Mouse (Mus musculus) c-Kit-positive CD71-negative TER-119-negative erythroid progenitor cells, embryonic 14.5 days (primary cell): Measurements from ENCODE around the gene Cnbp.

ENCODE experiments used
- DNase-seq: peaks from one replicate; pipeline ENCODE4 v3.0.0-alpha.2; 2013; ENCODE audit warnings: low read depth

Cnbp gene

DNA sequence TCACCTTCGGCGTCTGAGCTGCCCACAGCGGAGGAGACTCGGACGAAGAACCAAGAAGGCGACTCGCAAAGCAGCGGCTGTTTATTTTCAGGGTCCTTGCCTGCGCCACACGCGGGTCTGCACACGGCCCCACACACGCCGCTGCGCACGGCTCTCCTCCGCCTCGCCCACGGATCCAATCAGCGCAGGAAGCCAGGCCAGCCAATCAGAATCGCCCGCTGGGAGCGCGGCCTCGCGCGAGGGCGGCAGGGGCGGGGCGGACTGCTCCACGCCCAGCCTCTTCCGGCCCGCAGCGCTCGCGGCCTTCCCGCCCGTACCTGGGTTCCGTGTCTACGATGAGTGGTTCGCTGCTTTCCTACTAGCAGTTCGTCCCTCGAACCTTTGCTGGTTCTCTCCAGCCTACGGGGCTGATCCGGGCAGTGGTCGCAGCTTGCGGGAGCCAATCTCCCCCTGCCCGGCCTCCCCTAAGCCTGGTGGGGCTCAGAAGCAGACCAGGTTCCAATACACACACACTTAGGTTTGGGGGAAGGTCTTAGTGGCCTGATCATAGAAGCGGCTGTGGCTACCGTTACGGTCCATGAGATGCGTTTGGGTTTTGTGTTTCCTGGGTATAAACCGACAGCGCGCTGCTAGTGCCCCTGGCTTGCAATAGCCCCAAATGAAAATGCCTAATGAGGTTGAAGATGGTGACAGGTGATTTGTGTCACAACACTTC, at the start of gene Cnbp:
Cnbp (minus strand) TSS at position 207 of the 715 bp plus-strand sequence.
- DNase-seq: peak; percentile 95

DNA sequence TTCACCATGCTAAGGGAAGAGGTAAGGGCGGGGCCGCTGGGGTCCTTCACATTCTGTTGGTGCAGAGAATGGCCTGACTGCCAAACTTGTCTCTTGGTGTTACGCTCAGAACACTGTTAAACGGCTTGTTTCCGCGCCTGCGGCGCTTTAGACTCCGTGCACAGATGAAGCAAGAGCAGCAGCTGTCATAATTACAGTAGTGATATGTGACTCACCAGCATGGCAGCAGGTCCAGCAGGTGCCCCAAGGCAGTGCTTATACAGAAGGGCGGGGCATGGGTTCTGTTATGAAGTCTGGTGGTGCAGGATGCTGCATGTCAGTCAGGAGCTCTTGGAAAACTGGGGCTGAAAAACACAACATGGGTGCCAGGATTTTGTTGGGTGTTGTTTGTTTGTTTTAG, 47.1 kb upstream of the Cnbp start:
- DNase-seq: no peak

DNA sequence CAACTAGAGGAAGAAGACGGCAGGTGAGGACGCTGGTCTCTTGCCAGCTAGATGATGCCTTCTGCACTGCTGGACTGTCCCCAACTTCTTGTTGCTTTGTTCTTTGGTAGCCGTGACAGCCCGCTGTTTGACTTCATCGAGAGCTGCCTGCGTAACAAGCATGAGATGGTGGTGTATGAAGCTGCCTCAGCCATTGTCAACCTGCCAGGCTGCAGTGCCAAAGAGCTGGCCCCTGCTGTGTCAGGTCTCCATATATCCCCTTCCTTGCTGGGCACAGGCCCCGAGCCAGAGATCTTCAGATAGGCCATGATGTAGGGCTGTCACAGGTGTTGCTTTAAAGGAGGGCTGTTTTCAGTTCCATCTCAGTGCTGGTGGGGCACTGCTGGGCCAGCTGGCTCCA, 43.0 kb upstream of the Cnbp start:
- no peak for DNase-seq

DNA sequence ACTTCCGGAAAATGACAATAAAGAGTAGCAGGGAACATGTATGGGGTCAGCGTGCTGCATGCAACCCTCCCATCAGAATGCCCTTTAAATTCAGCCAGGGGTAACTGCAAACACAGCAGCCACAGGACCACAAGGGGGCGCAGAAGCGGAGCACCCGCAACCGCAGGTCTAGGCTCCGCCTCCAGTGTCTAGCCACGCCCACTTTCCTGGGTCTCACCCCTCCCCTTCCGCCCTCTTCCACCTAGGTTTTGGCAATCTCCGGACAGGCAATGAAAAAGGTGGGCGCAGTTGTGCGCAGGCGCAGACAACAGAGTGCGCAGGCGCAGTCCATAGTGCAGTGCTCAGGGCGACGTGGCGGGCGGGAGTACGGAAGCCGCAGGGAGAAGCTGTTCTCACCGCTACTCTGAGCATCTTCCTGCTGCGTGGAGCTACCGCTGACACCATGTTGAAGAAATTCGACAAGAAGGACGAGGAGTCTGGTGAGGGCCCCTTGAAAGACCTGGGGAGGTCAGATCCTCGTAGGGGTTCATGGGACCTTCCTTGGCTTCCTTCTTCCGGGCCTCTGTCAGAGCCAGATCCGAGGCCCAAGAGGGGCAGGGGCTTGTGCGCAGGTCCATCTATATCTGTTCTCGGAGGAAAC, 36.8 kb upstream of the Cnbp start, which contains the start of gene Copg1:
Copg1 (plus strand) TSS at position 221 of the 640 bp plus-strand sequence.
- DNase-seq: peak; percentile 99

DNA sequence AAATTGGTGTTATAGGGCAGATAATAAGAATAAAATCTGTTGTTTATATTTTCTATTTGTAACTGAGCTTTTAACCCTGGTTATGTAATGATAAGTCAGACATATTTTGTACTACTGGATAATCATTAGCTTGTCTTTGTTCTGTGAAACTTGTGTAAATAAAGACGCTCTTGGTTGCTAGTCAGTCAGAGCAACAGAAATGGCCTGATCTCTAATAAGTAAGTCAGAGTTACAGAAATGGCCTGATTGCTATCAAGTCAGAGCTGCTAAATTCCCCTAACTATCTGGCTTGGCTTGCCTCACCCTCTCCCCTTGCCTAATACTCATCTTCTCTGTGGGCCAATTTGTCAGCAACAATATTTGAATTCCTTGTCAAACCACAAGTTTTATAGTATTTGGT, 35.8 kb upstream of the Cnbp start:
- no peak for DNase-seq

DNA sequence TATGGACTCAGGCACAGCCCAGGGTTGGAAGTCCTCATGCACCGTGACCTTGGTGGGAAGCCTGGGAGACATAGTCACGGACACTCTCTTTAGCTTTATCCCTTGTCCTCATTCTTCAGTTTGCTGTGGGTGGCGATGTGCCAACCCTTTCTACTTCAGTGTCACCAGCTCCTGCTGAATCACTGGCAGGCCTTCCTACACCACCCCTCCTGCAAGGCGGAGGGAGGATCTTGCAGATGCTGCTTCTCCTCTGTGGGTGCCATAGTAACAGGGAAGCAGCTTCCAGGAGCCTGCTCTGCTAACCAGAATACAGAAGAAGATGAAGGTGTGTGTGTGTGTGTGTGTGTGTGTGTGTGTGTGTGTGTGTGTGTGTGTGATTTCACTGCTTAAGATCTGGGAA, 31.9 kb upstream of the Cnbp start:
- DNase-seq: no peak

DNA sequence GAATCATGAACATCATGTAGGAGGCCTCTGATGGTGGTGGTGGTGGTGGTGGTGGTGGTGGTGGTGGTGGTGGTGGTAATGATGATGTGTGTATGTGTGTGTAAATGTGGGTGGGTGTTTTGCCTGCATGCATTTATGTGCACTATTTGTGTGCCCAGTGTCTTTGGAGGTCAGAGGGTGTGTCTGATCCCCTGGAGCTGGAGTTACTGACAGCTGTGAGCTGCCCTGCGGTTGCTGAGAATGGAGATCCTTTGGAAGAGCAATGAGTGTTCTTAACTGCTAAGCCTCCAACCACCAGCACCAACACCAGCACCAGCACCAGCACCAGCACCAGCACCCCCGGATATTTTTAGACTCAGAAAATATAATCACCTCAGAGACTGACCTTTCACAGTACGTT, 31.3 kb upstream of the Cnbp start:
- no peak for DNase-seq

DNA sequence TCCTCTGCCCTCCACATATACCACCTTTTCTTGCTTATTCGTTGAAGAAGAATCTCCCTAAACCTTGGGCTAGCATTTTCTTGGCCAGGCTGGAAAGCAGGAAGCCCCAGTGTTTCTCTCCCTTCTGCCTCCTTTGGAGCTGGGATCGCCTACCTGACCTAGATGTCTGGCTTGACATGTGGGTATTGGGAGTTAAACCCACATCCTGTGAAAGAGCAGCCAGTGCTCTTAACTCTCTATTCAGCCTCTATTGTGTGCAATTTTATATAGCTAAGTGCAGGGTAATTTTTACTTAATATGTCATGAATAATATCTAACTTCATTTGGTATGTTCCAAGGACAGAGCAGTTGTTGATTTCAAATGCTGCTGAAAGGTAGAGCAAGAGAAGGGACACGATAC, 28.7 kb upstream of the Cnbp start:
- DNase-seq: no peak

DNA sequence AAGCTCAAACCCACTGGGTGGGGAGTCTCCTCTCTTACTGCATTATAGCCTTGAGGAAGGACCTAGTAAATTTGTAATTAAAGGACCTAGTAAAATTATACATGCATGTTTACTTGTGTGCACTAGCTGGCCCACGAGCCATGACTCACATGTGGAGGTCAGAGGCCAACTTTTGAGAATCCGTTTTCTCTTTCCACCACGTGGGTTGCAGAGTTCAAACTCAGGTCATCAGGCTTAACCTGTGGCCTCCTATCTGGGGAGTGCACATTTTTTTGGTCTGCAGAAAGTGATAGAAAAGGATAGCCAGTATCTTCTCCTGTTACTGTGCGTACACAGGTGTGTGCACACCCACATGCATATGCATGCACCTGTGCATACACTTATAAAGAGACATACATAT, 28.1 kb upstream of the Cnbp start:
- DNase-seq: no peak

DNA sequence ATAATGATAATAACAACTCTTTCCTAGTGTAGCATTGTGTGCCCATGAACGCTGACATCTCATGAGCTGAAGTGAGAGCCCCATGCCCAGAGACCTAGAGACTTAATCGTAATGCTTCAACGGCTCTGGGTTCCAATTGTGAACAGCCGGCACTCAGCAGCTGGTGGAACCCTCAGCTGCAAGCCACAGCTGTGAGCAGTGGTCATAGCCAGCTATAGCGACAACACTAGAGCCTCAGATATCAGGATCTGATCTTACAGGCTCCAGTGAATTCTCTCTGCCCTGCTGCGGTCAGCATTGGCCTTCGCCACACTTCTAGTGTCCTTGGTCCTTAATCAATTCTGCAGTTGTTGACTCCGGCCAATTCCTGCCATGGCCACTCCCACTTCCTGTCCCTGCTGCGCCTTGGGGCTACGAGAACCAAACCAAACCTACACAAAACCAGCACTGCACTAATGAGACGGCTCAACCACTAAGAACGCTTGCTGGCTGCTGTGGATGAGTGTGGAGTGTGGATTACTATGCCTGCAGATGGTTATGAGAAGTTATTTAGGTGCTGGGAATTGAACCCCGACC, 25.2 kb upstream of the Cnbp start:
- DNase-seq: no peak

DNA sequence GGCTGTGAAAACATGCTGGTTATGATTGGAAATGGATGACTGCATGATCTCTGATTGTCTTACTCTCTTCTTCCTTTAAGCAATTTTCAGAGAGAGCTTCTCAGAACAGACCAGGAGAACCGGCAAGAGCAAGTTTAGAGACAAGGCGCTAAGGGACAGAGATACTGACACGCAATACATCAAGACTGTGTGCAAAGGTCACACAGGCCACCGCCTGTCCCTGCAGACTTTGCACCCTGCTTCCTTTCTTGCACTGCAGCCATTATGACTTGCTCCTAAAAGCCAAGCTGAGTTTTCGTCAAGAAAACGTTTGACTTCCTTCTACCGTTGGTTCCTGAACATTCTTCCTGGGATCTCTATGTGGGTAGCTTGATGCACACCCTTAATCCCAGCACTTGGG, 24.7 kb upstream of the Cnbp start:
- DNase-seq: no peak

DNA sequence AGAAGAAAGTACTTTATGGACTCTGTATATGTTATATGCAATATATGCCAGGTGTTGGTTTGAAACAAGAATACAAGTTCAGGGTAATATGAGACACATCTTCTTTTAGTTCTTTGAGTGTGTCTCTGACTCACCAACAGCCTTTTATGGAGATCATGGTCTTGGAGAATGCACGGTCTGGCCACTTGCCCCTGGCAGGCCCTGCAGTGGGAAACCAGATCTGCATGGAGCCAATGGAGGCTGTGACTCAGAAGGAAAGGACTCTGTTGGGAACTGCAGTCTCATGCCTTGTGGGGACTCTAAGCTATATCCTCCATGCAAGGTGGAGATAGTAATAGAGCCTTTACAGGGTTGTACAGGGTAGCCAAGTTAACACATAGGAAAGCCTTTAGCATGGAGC, 24.2 kb upstream of the Cnbp start:
- DNase-seq: no peak

DNA sequence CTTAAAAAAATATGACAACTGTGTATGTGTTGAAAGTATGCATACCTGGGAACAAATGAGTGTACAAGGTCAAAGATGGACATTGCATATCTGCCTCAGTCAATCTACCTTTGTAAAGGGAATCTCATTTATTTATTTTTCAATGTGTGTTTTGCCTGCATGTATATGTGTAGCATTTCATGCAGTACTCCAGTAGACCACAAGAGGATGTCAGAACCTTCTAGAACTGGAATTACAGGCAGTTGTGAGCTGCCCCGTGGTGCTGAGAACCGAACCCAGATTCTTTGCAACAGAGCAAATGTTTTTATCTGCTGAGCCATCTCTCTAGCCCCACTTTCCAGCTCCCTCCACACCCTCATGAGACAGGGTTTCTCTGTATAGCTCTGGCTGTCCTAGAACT, 23.1 kb upstream of the Cnbp start:
- no peak for DNase-seq

DNA sequence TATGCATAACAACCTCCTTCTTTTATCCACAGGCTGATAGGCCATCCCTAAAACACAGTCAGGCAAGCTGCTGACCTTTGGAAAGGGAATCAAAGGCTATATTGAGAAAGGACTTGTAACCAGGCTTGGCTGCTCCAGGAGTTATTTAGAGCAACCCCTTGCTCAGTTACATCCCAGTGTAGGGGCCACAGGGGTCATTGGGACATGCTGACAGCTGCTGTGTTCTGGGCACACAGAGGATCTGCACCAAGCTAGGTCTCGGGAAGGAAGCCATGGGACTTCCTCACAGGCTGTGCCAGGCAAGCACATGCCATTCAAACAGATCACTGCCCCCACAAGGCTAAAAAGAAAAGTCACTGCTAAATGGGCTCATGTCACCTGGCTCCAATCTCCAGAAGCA, 22.2 kb upstream of the Cnbp start:
- DNase-seq: no peak

DNA sequence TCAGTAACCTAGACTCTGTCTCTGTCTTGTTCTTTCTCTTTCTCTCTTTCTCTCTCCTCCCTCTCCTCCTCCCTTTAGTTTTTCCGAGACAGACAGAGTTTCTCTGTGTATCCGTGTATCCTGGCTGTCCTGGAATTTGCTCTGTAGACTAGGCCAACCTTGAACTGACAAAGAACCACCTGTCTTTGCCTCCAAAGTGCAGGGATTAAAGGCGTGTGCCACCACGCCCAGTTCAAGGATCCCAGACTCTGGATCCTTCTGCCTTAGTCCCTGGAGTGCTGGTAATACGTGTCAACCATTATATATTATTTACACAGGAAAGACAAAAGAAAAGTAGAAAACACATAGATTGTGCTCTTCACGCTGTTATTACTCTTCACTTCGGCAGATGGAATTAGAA, 20.3 kb upstream of the Cnbp start:
- DNase-seq: no peak

DNA sequence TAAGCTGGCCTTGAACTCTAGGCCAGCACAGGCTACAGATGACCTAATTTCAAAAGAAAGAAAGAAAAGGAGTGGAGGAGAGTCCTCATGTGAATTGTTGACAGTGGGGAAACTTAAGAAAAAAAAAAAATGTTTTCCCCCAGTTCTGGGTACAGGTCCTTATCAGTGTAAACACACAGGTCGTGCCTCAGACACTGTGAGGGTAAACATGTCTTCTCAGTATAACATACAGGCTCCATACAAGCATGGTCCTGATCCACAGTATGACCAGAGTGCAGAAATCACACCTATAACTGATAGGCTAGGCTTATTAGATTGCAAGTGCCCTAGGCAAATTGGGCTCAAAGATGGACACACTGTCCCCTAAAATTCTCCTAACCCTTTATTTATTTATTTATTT, 19.5 kb upstream of the Cnbp start:
- no peak for DNase-seq

DNA sequence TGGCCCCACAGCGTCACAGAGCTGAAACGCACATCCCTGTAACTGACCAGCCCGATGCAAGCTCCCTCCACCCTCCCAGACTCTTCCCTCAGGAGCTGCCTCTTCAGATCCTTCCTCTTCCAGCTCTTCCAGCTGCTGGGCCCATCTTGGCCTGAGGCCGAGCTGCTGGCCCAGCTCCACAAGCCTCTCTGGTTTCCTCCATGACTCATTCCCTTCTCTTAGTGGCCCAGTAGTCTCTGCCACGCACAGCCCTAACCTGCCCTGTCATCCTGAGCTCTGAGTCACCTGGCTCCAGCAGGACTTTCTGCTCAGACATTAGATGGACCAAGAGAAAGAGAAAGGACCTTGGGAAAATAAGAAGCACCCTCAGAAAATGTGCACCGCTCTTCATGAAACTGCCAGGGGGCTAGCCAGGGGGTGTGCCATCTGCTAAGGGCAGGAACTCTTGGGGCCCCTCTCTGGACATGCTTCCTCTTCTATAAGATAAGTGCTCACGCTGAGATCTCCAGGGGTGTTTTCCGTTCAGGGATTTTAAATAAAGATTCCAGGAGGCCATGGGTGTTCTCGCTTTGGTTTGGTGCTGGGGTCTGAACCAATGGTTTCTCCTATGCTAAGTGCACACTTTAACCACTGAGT, 18.1 kb upstream of the Cnbp start:
- peak; percentile 45 for DNase-seq

DNA sequence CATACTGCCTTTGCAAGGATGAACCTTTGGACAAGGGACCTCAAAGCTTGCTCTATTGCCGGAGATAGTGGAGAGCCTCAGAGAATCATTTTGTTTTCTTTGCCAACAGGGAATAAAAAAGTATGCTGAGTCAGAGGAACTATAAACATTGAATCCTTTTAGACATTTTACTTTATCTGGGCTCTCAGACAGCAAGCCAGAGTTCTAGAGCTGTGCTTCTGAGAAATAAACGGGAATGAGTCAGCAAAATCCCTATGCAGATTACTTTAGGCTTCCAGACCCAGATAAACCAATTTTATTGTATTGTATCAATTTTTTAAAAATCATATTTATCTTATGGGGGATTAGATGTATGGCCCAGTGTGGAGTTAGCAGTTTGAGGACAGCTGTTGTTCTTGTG, 16.4 kb upstream of the Cnbp start:
- DNase-seq: no peak

DNA sequence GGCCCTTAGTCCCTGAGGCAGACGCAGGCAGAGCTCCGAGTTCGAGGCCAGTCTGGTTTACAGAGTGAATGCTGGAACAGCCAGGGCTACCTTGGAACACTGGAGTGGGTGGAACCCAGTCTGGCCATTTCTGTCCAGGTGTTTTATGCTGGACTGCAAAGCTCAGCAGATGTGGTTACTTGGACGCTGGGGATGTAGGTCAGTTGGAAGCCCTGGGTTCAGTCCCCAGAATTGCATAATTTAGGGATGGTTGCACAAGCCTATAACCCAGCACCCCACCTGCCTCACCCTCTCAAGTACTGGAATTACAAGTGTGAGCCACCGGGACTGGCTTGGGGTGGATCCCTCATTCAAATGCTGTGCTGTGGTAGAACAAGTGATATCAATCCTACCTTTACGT, 15.3 kb upstream of the Cnbp start:
- no peak for DNase-seq

DNA sequence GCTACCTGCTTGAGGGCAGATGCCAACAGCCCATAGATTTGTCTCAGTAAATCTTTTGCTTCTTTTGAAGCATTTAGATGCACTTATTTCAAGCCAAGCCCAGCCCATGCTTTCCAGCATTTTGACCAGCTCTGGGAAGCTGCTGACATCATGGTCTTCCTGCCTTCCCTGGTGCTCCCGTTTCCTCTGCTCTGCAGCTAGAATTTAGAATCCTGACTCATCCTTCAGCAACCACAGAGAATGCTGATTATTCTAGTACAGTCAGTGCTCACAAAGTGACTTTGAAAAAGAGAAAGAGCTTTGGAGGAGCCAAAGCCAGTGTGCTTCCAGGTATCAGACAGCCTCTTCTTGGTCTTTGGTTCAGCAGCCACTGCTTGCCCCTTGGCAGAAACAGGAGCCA, 6.2 kb upstream of the Cnbp start:
- DNase-seq: no peak

DNA sequence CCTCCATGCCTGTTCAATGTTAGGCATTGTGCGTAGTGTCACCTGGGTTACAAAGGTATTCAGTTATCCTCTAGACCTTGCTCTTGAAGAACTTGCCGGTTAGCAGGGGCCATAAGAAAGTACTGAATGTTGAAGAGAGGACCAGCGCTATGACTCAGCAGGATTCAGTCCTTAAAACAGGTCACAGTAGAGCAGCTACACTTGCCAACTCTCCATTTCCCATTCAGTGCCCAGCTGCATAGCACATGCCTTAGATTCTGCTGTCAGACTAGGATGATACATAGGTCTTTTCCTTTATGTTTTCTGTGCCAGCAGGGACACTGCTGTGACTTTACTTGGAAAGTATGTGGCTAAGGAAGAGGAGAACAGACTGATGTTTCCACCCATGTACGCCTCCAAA, 2.5 kb upstream of the Cnbp start:
- no peak for DNase-seq

DNA sequence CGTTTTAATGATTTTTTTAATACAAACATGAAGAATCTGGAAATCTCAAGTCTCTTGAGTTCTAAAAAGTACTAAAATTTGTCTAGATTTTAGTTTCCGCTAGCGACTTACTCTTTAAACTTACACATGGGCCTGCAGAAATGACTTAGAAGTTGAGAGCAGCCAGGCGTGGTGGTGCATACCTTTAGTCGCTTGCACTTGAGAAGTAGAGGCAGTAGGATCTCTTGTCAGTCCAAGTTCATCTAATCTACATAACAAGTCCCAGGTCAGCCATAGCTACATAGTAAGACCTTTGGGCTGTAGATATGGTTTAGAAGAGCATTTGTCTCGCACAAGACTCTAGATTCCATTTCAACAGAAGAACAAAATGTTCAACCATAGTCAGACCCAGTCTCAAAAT, 965 bp upstream of the Cnbp start:
- DNase-seq: no peak
